Mouse (Mus musculus): ENCODE measurements at regions not wholly inside any gene's neighbourhood (a gene's known extent, or its start where the extent isn't known, plus 50 kb on each side); places are given as distances from the start of the nearest gene placed in this dataset.

GRCm38 (mm10) chr13:44328416-44328815 lies 400.9 kb upstream of the Jarid2 start:
- Histone ChIP-seq H3K4me1 (ENCODE audit: control insufficient read depth, insufficient read depth, low read length) (no peaks in the 10 kb centered on the region), H3K4me3 (ENCODE audit: insufficient read depth, low read length) (no peak overlapping the region), H3K27ac (ENCODE audit: insufficient read depth, low read length) (no peak overlapping the region)
- TF ChIP-seq POLR2A (IDR thresholded peaks at IDR 0.05; ENCODE audit: extremely low read depth, insufficient read depth, low read length) (no peak), CTCF (IDR thresholded peaks at IDR 0.05; ENCODE audit: extremely low read depth, insufficient read depth, low read length) (no peak)

GRCm38 (mm10) chr13:44329161-44329560 lies 400.1 kb upstream of the Jarid2 start:
- Histone ChIP-seq H3K27ac (ENCODE audit: insufficient read depth, low read length) (no peak overlapping the region), H3K4me3 (ENCODE audit: insufficient read depth, low read length) (no peak overlapping the region), H3K4me1 (ENCODE audit: control insufficient read depth, insufficient read depth, low read length) (no peaks in the 10 kb centered on the region)
- no peak for TF ChIP-seq POLR2A (IDR thresholded peaks at IDR 0.05; ENCODE audit: extremely low read depth, insufficient read depth, low read length)

GRCm38 (mm10) chr13:44329701-44330100 lies 399.6 kb upstream of the Jarid2 start:
- no peak overlapping the region for H3K27ac ChIP-seq (ENCODE audit: insufficient read depth, low read length)
- no peaks in the 10 kb centered on the region for H3K4me1 ChIP-seq (ENCODE audit: control insufficient read depth, insufficient read depth, low read length)
- no peak for TF ChIP-seq CTCF (IDR thresholded peaks at IDR 0.05; ENCODE audit: extremely low read depth, insufficient read depth, low read length)
- TF ChIP-seq POLR2A (IDR thresholded peaks at IDR 0.05; ENCODE audit: extremely low read depth, insufficient read depth, low read length): no peak
- no peak overlapping the region for H3K4me3 ChIP-seq (ENCODE audit: insufficient read depth, low read length)

- no peak for TF ChIP-seq CTCF (IDR thresholded peaks at IDR 0.05; ENCODE audit: extremely low read depth, insufficient read depth, low read length)
- TF ChIP-seq POLR2A (IDR thresholded peaks at IDR 0.05; ENCODE audit: extremely low read depth, insufficient read depth, low read length): no peak
- Histone ChIP-seq H3K4me3 (ENCODE audit: insufficient read depth, low read length) (no peak overlapping the region), H3K27ac (ENCODE audit: insufficient read depth, low read length) (no peak overlapping the region), H3K4me1 (ENCODE audit: control insufficient read depth, insufficient read depth, low read length) (no peaks in the 10 kb centered on the region)
Observed at GRCm38 (mm10) chr13:44332716-44333240, 396.5 kb upstream of the Jarid2 start.

- Histone ChIP-seq H3K4me3 (ENCODE audit: insufficient read depth, low read length) (no peak overlapping the region), H3K27ac (ENCODE audit: insufficient read depth, low read length) (no peak overlapping the region), H3K4me1 (ENCODE audit: control insufficient read depth, insufficient read depth, low read length) (no peaks in the 10 kb centered on the region)
- TF ChIP-seq CTCF (IDR thresholded peaks at IDR 0.05; ENCODE audit: extremely low read depth, insufficient read depth, low read length) (no peak), POLR2A (IDR thresholded peaks at IDR 0.05; ENCODE audit: extremely low read depth, insufficient read depth, low read length) (no peak)
Observed at GRCm38 (mm10) chr13:44339061-44339741, 390.1 kb upstream of the Jarid2 start.

GRCm38 (mm10) chr13:44345094-44345493 lies 384.2 kb upstream of the Jarid2 start:
- no peak for TF ChIP-seq CTCF (IDR thresholded peaks at IDR 0.05; ENCODE audit: extremely low read depth, insufficient read depth, low read length)
- no peak for TF ChIP-seq POLR2A (IDR thresholded peaks at IDR 0.05; ENCODE audit: extremely low read depth, insufficient read depth, low read length)
- H3K27ac ChIP-seq (ENCODE audit: insufficient read depth, low read length): no peak overlapping the region
- no peak overlapping the region for H3K4me3 ChIP-seq (ENCODE audit: insufficient read depth, low read length)
- no peaks in the 10 kb centered on the region for H3K4me1 ChIP-seq (ENCODE audit: control insufficient read depth, insufficient read depth, low read length)

- H3K4me3 ChIP-seq (ENCODE audit: insufficient read depth, low read length): no peak overlapping the region
- no peaks in the 10 kb centered on the region for H3K4me1 ChIP-seq (ENCODE audit: control insufficient read depth, insufficient read depth, low read length)
- TF ChIP-seq POLR2A (IDR thresholded peaks at IDR 0.05; ENCODE audit: extremely low read depth, insufficient read depth, low read length): no peak
- H3K27ac ChIP-seq (ENCODE audit: insufficient read depth, low read length): no peak overlapping the region
Observed at GRCm38 (mm10) chr13:44346636-44347035, 382.6 kb upstream of the Jarid2 start.

- no peak overlapping the region for H3K4me3 ChIP-seq (ENCODE audit: insufficient read depth, low read length)
- TF ChIP-seq CTCF (IDR thresholded peaks at IDR 0.05; ENCODE audit: extremely low read depth, insufficient read depth, low read length) (no peak), POLR2A (IDR thresholded peaks at IDR 0.05; ENCODE audit: extremely low read depth, insufficient read depth, low read length) (no peak)
- H3K4me1 ChIP-seq (ENCODE audit: control insufficient read depth, insufficient read depth, low read length): no peaks in the 10 kb centered on the region
- H3K27ac ChIP-seq (ENCODE audit: insufficient read depth, low read length): no peak overlapping the region
Observed at GRCm38 (mm10) chr13:44347662-44348061, 381.6 kb upstream of the Jarid2 start.

- Histone ChIP-seq H3K4me1 (ENCODE audit: control insufficient read depth, insufficient read depth, low read length) (no peaks in the 10 kb centered on the region), H3K27ac (ENCODE audit: insufficient read depth, low read length) (no peak overlapping the region), H3K4me3 (ENCODE audit: insufficient read depth, low read length) (no peak overlapping the region)
- TF ChIP-seq POLR2A (IDR thresholded peaks at IDR 0.05; ENCODE audit: extremely low read depth, insufficient read depth, low read length): no peak
- no peak for TF ChIP-seq CTCF (IDR thresholded peaks at IDR 0.05; ENCODE audit: extremely low read depth, insufficient read depth, low read length)
Observed at GRCm38 (mm10) chr13:44353899-44354298, 375.4 kb upstream of the Jarid2 start.

- no peak overlapping the region for H3K4me3 ChIP-seq (ENCODE audit: insufficient read depth, low read length)
- no peaks in the 10 kb centered on the region for H3K4me1 ChIP-seq (ENCODE audit: control insufficient read depth, insufficient read depth, low read length)
- no peak overlapping the region for H3K27ac ChIP-seq (ENCODE audit: insufficient read depth, low read length)
- TF ChIP-seq CTCF (IDR thresholded peaks at IDR 0.05; ENCODE audit: extremely low read depth, insufficient read depth, low read length): no peak
- TF ChIP-seq POLR2A (IDR thresholded peaks at IDR 0.05; ENCODE audit: extremely low read depth, insufficient read depth, low read length): no peak
Observed at GRCm38 (mm10) chr13:44355771-44356221, 373.5 kb upstream of the Jarid2 start.
